Mouse (Mus musculus) spleen, postnatal 0 days (tissue): ENCODE data around the gene Katnal1. TPM values are rescaled to one million over a fixed set of nuclear protein-coding genes. Genes with fewer than 3 reads are reported as not detected.

ENCODE experiments used
- polyA plus RNA-seq: library from polyadenylated mRNA; unstranded; fragments of >200 nt; fragmentation: Nextera tagmentation; extraction: Ambion mirVana; gene quantifications from 2 replicates; pipeline ENCODE4 v1.2.1, GENCODE M21; 2015

Katnal1 gene
- 10.4 TPM in 2 replicates for polyA plus RNA-seq

GRCm38 (mm10) chr5:148929116-148929449, at the start of gene Katnal1:
TSS of gene Katnal1 (minus strand) at chr5:148929320.

Other genes with a start within 250 kb of the Katnal1 start
- 0.27 TPM in 1 of 2 replicates, not detected in the other for gene Gm42791, start 65.8 kb upstream of the Katnal1 start, polyA plus RNA-seq